Mouse (Mus musculus) G1E-ER4 (cell line): ENCODE results near the gene Gpat3. TPM values are rescaled to one million over a fixed set of nuclear protein-coding genes. Genes with fewer than 3 reads are reported as not detected.

ENCODE experiments used
- GATA1 ChIP-seq: IDR thresholded peaks from one replicate; pipeline ENCODE4 v1.8.0; 2012; ENCODE audit warnings: low read length, inconsistent platforms
- polyA plus RNA-seq: library from polyadenylated mRNA; stranded (reverse); fragments of >175 nt; gene quantifications from 2 replicates; pipeline ENCODE4 v1.2.3, GENCODE M21; 2012

The Gpat3 gene
- polyA plus RNA-seq, 1 experiment = not detected

DNA sequence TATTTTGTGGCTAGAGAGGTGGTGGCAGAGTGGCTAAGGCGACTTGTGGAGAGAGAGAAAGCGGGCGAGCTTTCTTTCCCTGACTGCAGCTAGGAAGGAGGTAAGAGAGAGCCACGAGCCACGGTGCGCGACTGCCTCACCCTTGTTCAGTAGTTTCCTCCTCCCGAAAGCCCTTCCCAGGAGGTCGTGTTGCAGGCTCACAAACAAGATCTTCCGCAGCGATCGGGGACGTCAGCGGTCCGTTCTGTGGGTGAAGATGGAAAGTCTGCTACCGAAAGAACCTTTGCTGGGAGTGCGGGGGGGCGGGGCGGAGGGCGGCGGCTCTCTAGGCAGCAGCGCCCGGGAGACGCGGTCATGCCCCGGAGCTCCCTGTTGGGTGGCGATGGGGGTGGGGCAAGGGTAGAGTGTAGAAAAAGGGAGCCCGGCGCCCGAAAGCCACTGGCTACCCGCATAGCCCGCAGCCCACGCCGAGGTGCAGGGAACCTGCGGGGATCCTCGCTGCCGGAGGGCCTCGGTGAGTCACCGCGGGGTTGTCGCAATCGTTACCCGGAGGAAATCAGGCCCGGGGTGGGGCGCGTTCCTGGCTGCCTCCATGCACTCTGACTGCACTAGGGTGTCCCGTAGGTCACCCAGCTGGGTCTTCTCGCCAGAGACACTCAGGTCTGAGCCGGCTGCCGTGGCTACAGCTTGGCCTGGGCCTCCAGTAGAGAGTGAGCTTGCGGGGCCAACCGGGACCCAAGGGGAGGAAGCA is 510 bp downstream of the Gpat3 start:
- no peak for TF ChIP-seq GATA1

DNA sequence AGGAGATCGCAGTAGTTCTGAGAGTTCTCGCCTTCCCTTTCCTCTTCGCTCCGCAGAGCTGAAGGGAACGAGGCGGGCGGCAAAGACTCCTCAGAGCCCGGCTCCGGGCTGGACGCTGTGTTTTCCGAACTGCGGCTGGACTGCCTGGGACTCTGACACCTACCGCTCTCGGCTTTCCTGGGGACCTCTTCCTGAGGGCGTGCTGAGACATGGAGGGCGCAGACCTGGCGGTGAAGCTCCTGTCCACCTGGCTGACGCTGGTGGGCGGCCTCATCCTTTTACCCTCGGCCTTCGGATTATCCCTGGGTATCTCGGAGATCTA is 1.0 kb downstream of the Gpat3 start:
- no peak for TF ChIP-seq GATA1

DNA sequence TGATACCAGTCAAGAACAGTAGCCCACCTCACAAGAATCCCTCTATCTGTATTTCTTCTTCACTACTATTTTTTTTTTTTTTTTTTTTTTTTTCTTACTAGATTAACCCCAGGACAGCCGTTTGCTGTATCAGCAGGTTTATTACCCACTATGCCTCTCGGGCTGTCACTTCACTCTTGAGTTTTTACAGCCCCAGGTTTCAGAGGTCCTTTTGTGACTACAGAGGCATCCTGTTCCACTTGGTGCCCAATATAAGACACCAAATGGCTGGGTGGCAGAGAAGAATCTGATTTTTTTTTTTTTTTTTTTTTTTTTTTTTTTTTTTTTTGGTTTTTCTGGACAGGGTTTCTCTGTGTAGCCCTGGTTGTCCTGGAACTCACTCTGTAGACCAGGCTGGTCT is 1.6 kb downstream of the Gpat3 start:
- no peak for TF ChIP-seq GATA1

DNA sequence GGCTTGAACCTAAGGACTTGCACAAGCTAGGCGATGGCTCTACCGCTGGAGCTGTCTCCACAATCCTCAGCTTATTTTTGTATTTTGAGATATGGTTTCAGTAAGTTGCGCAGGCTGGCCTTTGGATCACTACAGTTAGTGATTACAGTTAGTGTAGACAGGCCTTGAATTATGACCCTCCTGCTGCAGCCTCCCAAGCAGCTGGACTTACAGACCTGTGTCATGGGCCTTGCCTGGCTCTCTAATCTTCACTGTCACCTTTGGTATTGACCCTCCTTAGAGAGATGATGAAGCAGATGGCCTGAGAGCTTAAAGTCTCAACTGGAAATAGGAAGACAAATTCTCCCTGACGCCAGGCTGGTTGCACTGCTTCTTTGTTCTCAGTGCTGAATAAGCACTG is 8.4 kb downstream of the Gpat3 start:
- TF ChIP-seq GATA1 = no peak

DNA sequence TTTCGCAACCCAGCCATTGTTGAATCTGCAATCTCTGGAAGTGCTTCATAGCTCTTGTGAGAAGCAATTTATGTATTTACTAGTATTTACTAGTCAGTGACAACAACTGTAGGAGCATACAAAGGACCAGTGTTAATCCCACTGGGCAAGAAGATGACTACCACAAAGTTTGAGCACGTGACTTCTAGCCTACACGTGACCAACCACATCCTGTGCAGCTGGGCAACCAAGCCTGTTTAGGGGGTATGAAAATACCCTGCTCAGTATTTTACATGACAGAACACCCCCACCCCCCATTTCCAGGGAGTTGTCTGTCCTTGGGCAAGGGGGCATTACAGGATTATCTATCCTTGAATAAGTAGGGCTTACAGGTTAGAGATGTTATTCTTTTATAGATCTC is 11.0 kb downstream of the Gpat3 start:
- no peak for TF ChIP-seq GATA1

DNA sequence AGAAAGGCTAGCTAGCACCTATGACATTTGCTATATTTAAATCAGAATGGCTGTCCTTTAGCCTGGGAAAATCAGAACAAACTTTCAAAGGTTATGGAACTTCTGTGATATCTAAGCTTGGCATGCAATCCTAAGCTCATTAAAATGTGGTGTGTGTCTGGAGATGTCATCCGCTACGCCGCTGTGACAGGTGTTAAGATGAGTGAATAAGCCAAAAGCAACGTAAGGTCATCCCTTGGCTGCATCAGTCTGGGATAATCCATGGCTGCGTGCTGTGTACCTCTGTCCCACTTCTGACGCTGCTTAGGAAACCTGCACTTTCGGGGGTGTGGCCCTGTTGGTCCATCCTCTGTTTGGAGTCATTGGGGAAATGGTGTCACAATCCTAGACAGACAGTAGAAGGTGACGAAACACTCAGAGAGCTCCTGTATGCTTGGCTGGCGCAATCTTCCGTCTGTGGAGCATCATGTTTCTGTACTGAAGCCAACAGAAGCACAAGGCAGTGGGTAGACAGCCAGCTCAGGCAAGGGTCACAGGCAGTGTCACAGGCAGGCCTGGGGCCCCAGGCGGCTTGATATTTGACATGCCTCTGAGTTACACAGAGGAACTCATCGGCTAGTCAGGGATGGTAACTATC is 15.0 kb downstream of the Gpat3 start:
- no peak for TF ChIP-seq GATA1

DNA sequence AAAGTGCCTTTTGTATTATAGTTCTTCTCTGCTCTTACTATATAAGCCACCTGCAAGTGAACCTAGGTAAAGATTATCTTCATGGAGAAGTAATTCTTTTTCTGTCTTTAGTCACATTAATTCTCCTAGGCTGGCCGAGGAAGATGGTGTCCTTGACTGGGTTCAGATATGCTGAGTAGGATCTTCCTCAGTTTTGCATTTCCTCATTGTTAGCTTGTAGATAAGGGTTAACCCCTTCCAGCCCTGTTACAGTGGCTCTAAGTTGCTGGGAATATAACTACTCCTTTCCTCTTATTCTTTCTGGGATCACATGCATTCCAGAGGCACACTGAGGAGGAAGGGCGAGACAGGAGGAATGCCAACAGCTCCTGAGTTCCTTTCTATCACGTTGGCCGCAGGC is 15.6 kb downstream of the Gpat3 start:
- no peak for TF ChIP-seq GATA1

DNA sequence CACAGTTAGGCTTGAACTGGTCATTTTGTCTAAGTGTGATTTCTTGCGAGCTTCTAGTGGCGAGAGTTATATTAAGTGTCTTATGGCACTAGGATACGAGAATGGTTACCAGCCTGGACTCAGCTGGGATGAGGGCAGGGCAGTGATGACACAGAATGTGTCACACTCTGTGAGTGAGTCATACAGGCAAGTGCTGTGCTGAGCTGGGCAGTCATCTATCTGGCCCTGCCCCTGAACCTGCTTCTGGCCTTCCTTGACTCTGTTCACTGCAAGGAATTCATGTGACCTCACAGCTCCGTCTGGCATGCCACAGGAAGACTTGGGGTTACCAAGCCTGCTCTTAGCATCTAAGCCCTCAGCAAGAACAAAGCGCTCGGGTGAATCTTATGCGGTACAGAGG is 16.3 kb downstream of the Gpat3 start:
- TF ChIP-seq GATA1 = no peak

DNA sequence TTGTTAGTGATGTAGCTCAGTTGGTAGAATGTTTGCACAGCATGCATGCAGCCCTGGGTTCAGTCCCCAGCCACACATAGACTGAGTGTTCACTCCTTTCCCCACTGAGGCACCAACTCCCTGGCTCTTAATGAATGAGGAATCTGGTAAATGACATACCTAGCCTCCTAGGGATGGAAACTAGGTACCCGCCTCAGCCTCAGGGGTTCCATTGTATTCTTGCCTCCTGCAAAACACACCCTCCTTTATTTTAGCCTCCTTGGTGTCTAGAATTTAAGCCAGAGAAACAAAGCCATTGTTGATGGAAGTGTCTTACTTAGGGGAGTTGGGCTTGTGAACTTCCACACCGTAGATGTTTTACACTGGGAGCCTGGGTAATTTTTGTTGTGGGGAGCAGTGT is 17.6 kb downstream of the Gpat3 start:
- no peak for TF ChIP-seq GATA1

DNA sequence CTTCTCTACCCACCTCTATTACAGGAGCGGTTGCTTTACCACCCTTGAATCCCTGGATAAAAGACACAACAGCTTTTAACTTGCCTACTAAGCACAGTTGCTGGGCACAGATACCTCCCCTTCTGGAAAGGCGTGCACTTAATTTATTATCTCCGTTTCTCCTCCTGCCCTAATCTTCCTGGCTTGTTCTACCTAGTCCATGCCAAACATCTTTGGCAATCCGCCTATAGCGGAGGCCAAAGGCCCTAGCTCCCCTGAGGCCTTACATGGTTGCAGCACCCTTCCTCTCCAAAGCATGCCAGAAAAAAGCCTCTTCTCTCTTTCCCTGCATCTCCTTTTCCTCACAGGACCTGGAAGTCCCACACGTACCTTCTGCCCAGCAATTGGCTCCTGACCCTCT is 18.9 kb downstream of the Gpat3 start:
- TF ChIP-seq GATA1 = no peak

DNA sequence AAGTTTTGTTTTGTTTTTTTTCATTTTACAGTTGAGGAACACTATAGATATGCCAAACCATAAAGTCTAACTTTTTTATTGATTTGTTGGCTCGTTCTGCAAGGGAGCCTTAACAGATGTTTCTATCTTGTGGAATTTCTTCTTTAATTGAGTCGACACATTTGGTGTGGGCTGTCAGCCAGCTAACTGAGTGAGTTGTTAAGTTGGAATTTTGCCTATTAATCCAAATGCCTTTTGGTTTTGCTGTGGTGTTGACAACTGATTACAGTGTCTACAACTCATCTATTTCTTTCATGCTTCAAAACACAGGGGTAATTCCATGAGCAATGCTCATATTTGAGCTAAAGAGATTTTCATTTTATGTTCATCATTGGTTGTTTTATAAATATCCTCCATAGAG is 20.7 kb downstream of the Gpat3 start:
- TF ChIP-seq GATA1 = no peak

DNA sequence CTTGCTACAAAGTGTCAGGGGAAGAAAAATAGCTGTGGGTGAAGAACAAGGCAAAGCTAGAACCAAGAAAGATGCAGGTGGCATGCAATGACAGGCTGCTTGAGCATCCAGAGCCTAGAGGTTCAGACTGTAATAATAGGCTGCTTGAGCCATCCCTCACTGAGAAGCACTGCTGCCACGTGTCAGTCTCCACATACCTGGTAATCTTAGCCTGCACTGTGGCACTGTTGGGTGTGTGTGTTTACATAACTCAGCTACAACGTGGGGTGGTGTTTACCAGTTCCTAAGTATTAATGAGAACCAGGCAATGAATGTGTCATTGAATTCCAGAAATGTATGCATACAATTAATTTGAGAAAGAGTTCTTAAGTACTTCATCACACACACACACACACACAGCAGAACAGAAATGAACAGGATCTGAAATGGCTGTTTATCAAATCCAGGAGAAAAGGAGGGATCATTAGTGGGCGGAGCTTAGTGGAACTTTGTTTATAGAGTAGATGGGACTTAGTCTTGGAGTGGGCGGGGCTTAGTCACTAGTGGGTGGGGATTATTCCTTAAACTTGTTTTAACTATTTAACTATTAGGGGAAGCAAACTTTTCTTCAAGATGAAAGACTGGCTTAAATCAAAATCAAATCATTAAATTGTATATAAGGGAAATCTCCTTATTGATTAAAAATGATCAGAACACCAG is 23.8 kb downstream of the Gpat3 start:
- no peak for TF ChIP-seq GATA1

DNA sequence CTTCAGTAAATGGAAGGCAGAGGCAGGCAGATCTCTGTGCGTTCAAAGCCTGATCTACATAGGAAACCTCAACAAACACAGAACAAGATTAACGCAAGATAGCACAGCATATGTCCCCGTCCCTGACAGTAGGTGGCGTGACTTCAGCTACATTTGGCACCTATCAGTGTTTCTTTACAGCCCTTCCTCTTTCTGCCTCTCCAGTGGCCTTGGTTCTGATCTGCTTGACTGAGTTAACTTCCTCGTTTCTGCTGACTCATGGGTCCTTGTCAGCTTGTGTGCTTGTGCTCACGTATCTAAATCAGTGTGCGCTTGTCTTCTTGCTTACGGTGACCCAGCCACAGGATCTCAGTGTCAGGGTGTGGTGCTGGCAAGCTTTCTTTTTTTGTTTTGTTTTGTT is 26.5 kb downstream of the Gpat3 start:
- no peak for TF ChIP-seq GATA1

DNA sequence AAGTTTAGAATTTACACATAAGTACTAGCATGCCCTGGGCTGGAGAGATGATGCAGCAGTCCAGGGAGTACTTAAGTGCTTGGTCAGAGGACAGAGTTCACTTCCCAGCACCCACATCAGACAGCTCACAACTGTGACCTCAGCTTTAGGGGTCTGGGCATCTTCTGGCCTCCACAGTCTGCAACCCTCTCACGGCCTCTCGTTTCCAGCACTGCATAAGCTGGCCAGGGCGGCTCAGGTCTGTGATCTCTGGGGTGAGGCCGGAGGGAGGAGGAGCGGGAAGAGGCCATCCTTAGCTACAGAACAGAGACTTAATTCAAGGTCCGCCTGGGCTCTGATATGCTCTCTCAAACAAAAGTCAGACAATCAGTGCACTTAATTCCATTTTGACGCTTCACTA is 29.2 kb downstream of the Gpat3 start:
- no peak for TF ChIP-seq GATA1

DNA sequence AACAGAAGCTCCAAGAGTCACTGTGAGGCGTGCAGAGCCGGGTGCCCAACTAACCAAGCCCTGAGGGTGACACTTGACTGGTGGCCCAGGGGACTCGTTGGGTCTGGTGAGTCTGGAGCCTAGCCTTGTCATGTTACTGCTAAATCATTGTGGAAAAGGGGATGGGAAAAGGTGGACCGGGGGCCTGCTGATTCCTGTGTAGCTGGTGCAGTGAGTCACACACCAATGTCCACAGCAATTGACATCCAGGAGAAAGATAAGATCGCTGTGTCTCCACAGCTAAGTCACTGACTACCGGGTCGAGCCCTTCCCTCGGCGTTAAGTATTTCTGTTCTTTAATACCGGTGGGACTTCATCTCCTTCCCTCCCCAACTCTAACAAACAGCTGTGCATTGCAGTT is 29.7 kb downstream of the Gpat3 start:
- no peak for TF ChIP-seq GATA1

DNA sequence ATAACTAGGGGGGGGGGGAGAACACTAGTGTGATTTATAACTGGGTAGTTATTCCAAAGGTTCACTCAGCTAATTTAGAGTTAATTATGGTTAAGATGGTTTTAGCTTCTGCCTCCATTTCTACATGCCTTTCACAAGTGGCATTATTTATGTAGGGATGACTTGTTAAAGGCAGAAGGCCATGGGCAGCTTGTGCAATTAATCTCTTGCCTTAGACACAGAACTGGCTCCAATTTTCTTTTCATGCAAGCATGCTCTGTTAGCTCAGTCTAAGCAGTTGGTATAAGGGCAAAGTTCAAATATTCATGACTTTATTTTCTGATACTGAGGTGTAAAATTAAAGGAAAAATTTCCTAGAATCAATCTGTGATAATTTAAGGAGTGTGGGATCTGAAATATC is 31.5 kb downstream of the Gpat3 start:
- no peak for TF ChIP-seq GATA1

DNA sequence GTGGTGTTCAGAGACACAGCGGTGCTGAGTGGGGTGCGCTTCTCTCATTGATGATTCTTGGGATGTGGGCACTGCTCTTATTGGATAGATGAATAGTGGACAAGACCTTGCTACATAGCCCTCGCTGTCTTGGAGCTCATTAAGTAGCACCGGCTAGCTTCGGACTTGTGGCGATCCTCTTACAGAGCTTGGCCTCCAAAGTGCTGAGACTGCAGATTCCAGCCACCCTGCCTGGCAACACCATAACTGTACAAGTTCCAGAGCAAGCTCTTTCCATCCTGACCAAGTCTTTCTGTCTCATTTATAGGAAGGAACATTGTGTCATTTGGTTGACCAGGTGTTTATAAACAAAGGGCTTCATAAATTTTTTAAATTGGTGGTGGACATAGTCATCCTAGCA is 39.7 kb downstream of the Gpat3 start:
- no peak for TF ChIP-seq GATA1
